Mouse (Mus musculus) bone marrow, adult 2 months (tissue): ENCODE measurements around the gene Clpsl2. TPM values are rescaled to one million over a fixed set of nuclear protein-coding genes. Genes with fewer than 3 reads are reported as not detected.

Source experiments
- H3K27ac ChIP-seq: fragments of 200-500 bp; 2 replicates; pipeline ENCODE4 v1.5.1; 2012; ENCODE audit warnings: low read depth, mild to moderate bottlenecking, control low read depth, inconsistent platforms, low read length; ENCODE audit not compliant: control insufficient read depth, poor library complexity, insufficient read depth
- H3K4me1 ChIP-seq: fragments of 200-500 bp; 2 replicates; pipeline ENCODE4 v1.6.1; 2011; ENCODE audit warnings: low read length; ENCODE audit not compliant: control insufficient read depth, insufficient read depth
- H3K4me3 ChIP-seq: fragments of 200-500 bp; replicated peaks from 2 replicates; pipeline ENCODE3; 2011; ENCODE audit warnings: mild to moderate bottlenecking, low read depth, low read length, control low read depth; ENCODE audit not compliant: control insufficient read depth
- CTCF ChIP-seq: fragments of 200-500 bp; IDR thresholded peaks from 2 replicates; pipeline ENCODE4 v1.5.1; 2011; ENCODE audit warnings: low read length, control low read depth; ENCODE audit not compliant: control insufficient read depth, insufficient read depth
- POLR2A ChIP-seq: fragments of 200-500 bp; IDR thresholded peaks from 2 replicates; pipeline ENCODE4 v1.6.1; 2011; ENCODE audit warnings: low read depth, mild to moderate bottlenecking, control low read depth, low read length, borderline replicate concordance; ENCODE audit not compliant: control insufficient read depth
- WGBS: fragments of 180-500 bp; shearing (Covaris S2); methylation state at CpG from one replicate; pipeline ENCODE4 v1.1.7; 2018; 5-methylcytosine and 5-hydroxymethylcytosine counted together
- polyA plus RNA-seq: library from polyadenylated mRNA; stranded (reverse); fragments of >200 nt; gene quantifications from 2 replicates; pipeline ENCODE4 v1.2.4, GENCODE M21; 2011; ENCODE audit warnings: low replicate concordance; ENCODE audit not compliant: missing spikeins, insufficient read depth, insufficient read length

Gene Clpsl2
- polyA plus RNA-seq, 1 experiment, result not detected

DNA sequence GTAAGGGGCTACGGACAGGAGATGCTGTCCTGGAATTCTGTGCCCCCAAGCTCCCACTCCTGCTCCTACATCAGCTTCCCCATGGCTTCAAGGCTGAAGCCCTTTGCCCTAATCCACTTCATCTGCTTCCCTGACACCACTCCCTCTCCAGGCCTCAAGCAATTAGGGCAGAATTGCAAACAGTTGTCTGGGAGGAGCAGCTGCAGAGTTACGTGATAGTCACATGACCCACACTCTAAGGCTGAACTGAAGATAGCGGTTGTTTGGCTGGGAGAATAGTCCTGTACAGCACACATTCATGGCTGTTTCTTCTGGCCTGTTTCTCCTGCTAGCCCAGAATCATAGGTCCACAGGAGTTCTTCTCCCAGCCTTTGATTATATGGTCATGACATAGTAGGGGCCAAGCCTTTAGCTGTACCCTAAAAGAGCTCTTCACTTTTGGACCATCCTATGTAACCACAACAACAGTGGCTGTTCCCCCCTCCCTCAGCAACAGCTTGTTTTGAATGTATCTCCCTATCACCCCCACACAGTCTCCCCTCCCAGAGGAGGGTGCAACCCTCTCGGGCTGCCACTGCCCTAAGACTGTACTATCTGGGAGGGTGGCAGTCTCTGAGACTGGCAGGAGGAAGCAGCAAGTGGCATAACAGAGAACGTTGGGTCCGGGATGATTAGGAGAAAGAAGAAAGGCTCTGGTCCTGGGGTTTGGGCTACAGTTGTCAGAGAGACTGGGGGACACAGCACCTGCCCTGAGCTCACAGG, 7.6 kb downstream of the Clpsl2 start:
- 35% methylated on average over 6 of the region's 6 CpGs for WGBS
- Histone ChIP-seq H3K4me1 (no peaks in the 10 kb centered on the region), H3K27ac (no peak overlapping the region), H3K4me3 (no peak overlapping the region)
- TF ChIP-seq POLR2A, result no peak
- TF ChIP-seq CTCF, result no peak

DNA sequence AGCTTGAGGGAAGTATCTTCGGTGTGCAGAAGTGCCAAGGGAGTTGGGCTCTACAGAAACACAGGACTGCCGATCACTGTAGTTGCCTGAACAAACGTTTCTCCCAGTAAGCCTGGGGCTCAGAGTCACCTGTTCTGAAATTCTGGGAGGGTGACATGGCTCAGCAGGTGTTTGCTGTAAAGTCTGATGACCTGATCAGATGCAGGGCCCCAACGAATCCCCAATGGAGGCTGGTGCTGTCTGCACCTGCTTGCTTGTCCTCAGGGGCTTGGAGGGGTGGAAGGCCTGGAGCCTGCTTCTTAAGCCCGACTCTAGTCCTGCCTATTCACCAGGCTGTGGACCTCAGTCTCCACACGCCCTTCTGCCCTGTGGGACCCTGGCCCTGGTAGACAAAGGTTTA, 8.6 kb downstream of the Clpsl2 start:
- Histone ChIP-seq H3K4me3 (no peak overlapping the region), H3K27ac (no peak overlapping the region), H3K4me1 (no peaks in the 10 kb centered on the region)
- 73% methylated on average over 6 of the region's 6 CpGs for WGBS
- no peak for TF ChIP-seq POLR2A
- TF ChIP-seq CTCF, result no peak

GRCm38 (mm10) chr17:28560598-28560997, 11.4 kb downstream of the Clpsl2 start, which contains the start of gene Clps:
Clps (minus strand) TSS chr17:28560766.
- no peaks in the 10 kb centered on the region for H3K4me1 ChIP-seq
- 72% methylated on average over 4 of the region's 4 CpGs for WGBS
- H3K4me3 ChIP-seq, result no peak within 1 kb of the TSS
- no peak within 1 kb of the TSS for H3K27ac ChIP-seq
- no peak for TF ChIP-seq CTCF
- no peak for TF ChIP-seq POLR2A

GRCm38 (mm10) chr17:28561613-28562012, 12.4 kb downstream of the Clpsl2 start:
- no peak overlapping the region for H3K27ac ChIP-seq
- H3K4me3 ChIP-seq, result no peak overlapping the region
- TF ChIP-seq POLR2A (no peak), CTCF (no peak)
- WGBS, result 69% methylated on average over 7 of the region's 7 CpGs
- no peaks in the 10 kb centered on the region for H3K4me1 ChIP-seq

GRCm38 (mm10) chr17:28565181-28565580, 16.0 kb downstream of the Clpsl2 start:
- TF ChIP-seq POLR2A (no peak), CTCF (no peak)
- Histone ChIP-seq H3K4me1 (no peaks in the 10 kb centered on the region), H3K4me3 (no peak overlapping the region), H3K27ac (no peak overlapping the region)

GRCm38 (mm10) chr17:28567541-28567940, 18.3 kb downstream of the Clpsl2 start:
- Histone ChIP-seq H3K4me1 (no peaks in the 10 kb centered on the region; the same call in 1 of the 2 replicates), H3K4me3 (no peak overlapping the region), H3K27ac (no peak overlapping the region)
- WGBS, result 58% methylated on average over 3 of the region's 3 CpGs
- no peak for TF ChIP-seq CTCF
- TF ChIP-seq POLR2A, result no peak

- TF ChIP-seq CTCF (no peak), POLR2A (no peak)
- Histone ChIP-seq H3K4me3 (no peak overlapping the region), H3K27ac (no peak overlapping the region), H3K4me1 (no peaks in the 10 kb centered on the region; the same call in 1 of the 2 replicates)
- 74% methylated on average over 3 of the region's 3 CpGs for WGBS
Observed at GRCm38 (mm10) chr17:28571868-28572267, 22.7 kb downstream of the Clpsl2 start.

DNA sequence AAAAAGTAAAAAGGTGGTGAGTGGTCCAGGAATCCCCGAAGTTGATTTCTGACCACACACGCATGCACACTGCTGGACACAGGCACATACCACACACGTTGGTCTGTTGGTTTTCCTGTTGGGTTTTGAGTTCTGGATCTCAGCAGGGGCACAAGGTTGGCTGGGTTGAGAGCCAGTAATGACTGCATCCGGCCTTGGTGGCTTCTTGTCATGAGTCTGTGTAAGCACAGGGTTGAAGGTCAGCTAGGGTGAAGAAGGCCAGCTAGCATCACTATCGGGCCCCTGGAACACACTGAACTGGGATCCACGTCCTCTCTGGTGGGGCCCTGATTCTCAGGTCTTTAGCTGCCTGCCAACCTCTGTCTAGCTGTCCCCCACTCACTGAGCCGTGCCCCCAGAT, 23.3 kb downstream of the Clpsl2 start:
- H3K4me3 ChIP-seq, result no peak overlapping the region
- 69% methylated on average over 7 of the region's 7 CpGs for WGBS
- TF ChIP-seq POLR2A (no peak), CTCF (no peak)
- H3K4me1 ChIP-seq, result no peaks in the 10 kb centered on the region; the same call in 1 of the 2 replicates
- H3K27ac ChIP-seq, result no peak overlapping the region
